ENCODE assay signal across 8 mouse cellular contexts in the genomic region with DNA sequence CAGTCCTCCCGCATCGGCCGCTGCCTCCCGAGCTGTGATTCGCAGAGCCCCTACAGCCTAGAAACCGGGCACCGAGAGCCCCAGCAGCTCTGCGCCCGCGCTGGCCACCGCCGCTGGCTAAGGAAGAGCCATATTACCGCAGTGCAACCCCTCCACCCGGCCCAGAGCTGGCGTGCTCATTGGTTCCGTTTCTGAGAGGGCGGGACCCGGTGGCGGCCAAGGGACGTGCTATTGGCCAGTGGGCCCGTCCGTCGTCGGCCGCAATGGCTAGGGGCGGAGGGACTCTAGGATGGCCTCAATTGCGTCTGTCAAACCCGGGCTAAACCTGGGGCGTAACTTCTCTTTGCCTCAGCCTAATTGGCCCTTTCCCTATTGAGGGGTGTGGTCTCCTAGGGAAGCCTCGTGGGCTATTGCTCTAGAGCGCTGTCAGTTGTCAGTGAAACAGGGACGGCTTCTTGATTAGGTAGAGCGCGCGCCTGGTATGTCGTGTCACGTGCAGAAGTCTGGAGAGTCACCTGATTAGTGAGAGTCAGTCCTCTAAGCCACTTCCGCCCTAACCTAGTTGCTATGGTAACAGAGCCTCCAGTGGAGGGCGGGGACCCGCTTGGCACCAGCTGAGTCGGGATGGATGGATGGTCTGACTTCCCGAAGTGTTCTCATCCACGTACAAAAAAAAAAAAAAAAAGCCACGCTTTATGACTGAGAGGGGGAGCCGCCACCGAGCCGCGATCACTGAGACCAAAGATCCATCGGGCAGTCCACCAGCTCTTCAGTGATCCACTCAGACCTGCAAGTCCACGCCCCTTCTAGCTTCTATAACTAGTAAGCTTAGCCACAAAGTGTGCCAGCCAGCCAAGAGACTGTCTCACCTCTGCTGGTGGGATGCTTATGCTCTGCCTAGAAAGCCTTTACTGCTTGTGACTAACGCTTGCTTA. TPM values are rescaled to one million over a fixed set of nuclear protein-coding genes. Genes with fewer than 3 reads are reported as not detected.
DNase-seq lines count a peak whose midpoint lies in the region; ATAC-seq lines count a peak whose summit lies in the region.

Gene Uvrag (minus strand): TSS at position 158 of the 935 bp plus-strand sequence.

- H3K4me2 ChIP-seq in hindbrain, embryonic 11.5 days (replicated peaks; ENCODE audit: low read depth, low read length): peak within 1 kb of the TSS; percentile 85

- peak within 1 kb of the TSS; percentile 82 for H3K9ac ChIP-seq in hindbrain, embryonic 11.5 days (ENCODE audit: low read depth, low read length)

- peak; percentile 100 for DNase-seq in Muller cell, postnatal 12 days (ENCODE audit: inconsistent ontology term)
- DNase-seq in cerebellum, adult 9-11 months: peak; percentile 100
- peak; percentile 99 for DNase-seq in frontal cortex, adult 2 months (ENCODE audit: extremely low spot score in 1 of 2, low spot score in 1 of 2)
- DNase-seq in hindbrain, embryonic 11.5 days (ENCODE audit: low spot score): peak; percentile 98
- peak; percentile 99 to 100 for DNase-seq in layer of hippocampus, postnatal 10 days (ENCODE audit: low spot score in 2 of 2)
- peak; percentile 99 for DNase-seq in lung, postnatal 10 days
- DNase-seq in ovary, postnatal 36 days (ENCODE audit: low spot score): peak; percentile 99
- DNase-seq in thymus, postnatal 25 days: peak; percentile 99

- peak; percentile 99 for ATAC-seq in hindbrain, embryonic 11.5 days (ENCODE audit: low FRiP score)

- no peaks in the 10 kb centered on the region for H3K36me3 ChIP-seq in hindbrain, embryonic 11.5 days (ENCODE audit: control insufficient read depth, insufficient read depth, low read length)

- H3K4me1 ChIP-seq in hindbrain, embryonic 11.5 days (replicated peaks; ENCODE audit: control insufficient read depth, insufficient read depth, low read length): no peaks in the 10 kb centered on the region; the same call in 1 of the 2 replicates

- peak within 1 kb of the TSS; percentile 92 for H3K4me3 ChIP-seq in hindbrain, embryonic 11.5 days (ENCODE audit: low read depth, low read length)

- no peaks in the 10 kb centered on the region for H3K9me3 ChIP-seq in hindbrain, embryonic 11.5 days (ENCODE audit: control insufficient read depth, low read length)

- no peaks in the 10 kb centered on the region for H3K27me3 ChIP-seq in hindbrain, embryonic 11.5 days (ENCODE audit: control insufficient read depth, insufficient read depth, low read length)

- H3K27ac ChIP-seq in hindbrain, embryonic 11.5 days (ENCODE audit: low read depth, low read length): peak within 1 kb of the TSS; percentile 68

- WGBS in hindbrain, embryonic 11.5 days: under 1% methylated on average over 51 of the region's 51 CpGs

RNA-seq across cellular contexts. Expression of gene Uvrag, which starts in this region (rescaled TPM):
- 15.6 and 16.8 TPM in 2 replicates for polyA plus RNA-seq in frontal cortex, adult 2 months (2012; rRNA removed)
- polyA plus RNA-seq in hindbrain, embryonic 11.5 days (2014; fragmentation: Nextera tagmentation; extraction: Ambion mirVana): 11.7 and 13.1 TPM in 2 replicates
- total RNA-seq in layer of hippocampus, postnatal 10 days (2021): 10 to 100 TPM; 37.6 to 41.0 TPM

Comparison
In these comparisons a context has a peak if more than half of its experiments do, and no peak if none do; other contexts are left out.
1. Peak in every context shown above with its lines: DNase-seq, ATAC-seq, H3K4me3 ChIP-seq and H3K27ac ChIP-seq.